Mouse (Mus musculus) MEL (cell line): Measurements from ENCODE around the gene Arl3.

Experiments used
- BHLHE40 ChIP-seq: IDR thresholded peaks from 2 replicates; pipeline ENCODE4 v1.6.1; 2012; ENCODE audit warnings: low read depth, mild to moderate bottlenecking, inconsistent platforms, low read length, improper control_type of control experiment, borderline replicate concordance
- CHD1 ChIP-seq: IDR thresholded peaks from 2 replicates; pipeline ENCODE4 v1.6.1; 2012; ENCODE audit warnings: low read depth, mild to moderate bottlenecking, inconsistent platforms, low read length, improper control_type of control experiment
- CTCF ChIP-seq, 3 experiments: IDR thresholded peaks in 2 of 3; conservative IDR thresholded peaks in 1 of 3; 2 replicates each; pipeline ENCODE4 v1.5.1; 2011 to 2012; ENCODE audit warnings: low read length in 3 of 3, low read depth in 2 of 3, mild to moderate bottlenecking in 2 of 3, improper control_type of control experiment in 1 of 3, inconsistent platforms in 1 of 3, mixed read lengths in 1 of 3, moderate library complexity in 1 of 3; ENCODE audit not compliant: control insufficient read depth in 1 of 3, insufficient read depth in 1 of 3, poor library complexity in 1 of 3, severe bottlenecking in 1 of 3
- JUND ChIP-seq: IDR thresholded peaks from 2 replicates; pipeline ENCODE4 v1.6.1; 2011; ENCODE audit warnings: low read depth, mild to moderate bottlenecking, improper control_type of control experiment, low read length
- MEF2A ChIP-seq: IDR thresholded peaks from 2 replicates; pipeline ENCODE4 v1.6.1; 2014; ENCODE audit warnings: low read depth, mild to moderate bottlenecking, inconsistent platforms, low read length, improper control_type of control experiment; ENCODE audit not compliant: poor library complexity, insufficient replicate concordance, severe bottlenecking; ENCODE audit errors: extremely low read depth
- POLR2A ChIP-seq, 2 experiments: IDR thresholded peaks; 2 replicates each; pipeline ENCODE4 v1.6.1; 2011 to 2012; ENCODE audit warnings: low read length in 2 of 2, mild to moderate bottlenecking in 2 of 2, control low read depth in 1 of 2, improper control_type of control experiment in 1 of 2, low read depth in 1 of 2, moderate library complexity in 1 of 2; ENCODE audit not compliant: control insufficient read depth in 1 of 2, insufficient read depth in 1 of 2, poor library complexity in 1 of 2
- TAL1 ChIP-seq: IDR thresholded peaks from 2 replicates; pipeline ENCODE4 v1.6.1; 2012; ENCODE audit warnings: mild to moderate bottlenecking, inconsistent platforms, low read length, moderate library complexity, mixed read lengths

DNA sequence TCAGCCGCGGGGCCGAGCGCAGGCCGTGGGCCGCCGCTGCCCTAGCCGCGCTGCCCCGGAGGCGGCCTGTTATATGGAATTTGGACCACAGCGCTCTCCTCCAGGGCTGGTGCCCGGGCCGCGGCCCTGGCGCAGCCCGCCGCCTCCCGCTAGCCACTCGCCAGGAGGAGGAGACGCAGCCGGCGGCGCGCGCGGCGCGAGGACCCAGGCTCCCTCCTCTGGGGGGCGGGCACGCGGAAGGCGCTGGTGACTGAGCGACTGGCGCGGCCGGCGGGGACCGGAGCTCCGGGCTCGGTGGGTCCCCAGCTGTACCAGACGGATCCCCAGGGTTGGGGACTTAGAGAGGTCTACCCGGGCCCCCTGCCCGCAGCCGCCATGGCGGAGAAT is 70.9 kb downstream of the Arl3 start:
- 0 out of 4 replicates have a peak, but pooled peaks of 1 of the 2 experiments have one; percentile 6 for TF ChIP-seq POLR2A (IDR thresholded peaks at IDR 0.05; ENCODE audit: control insufficient read depth in 1 of 2, insufficient read depth in 1 of 2, low read depth in 1 of 2, low read length in 2 of 2, poor library complexity in 1 of 2)
- TF ChIP-seq CTCF (IDR thresholded peaks at IDR 0.05 in 2 of 3, conservative IDR thresholded peaks at IDR 0.05 in 1 of 3; ENCODE audit: control insufficient read depth in 1 of 3, insufficient read depth in 1 of 3, low read depth in 2 of 3, low read length in 3 of 3, poor library complexity in 1 of 3, severe bottlenecking in 1 of 3), result 0 out of 6 replicates have a peak, but pooled peaks of 1 of the 3 experiments have one; percentile 22
- TF ChIP-seq MEF2A, result no peak
- TF ChIP-seq BHLHE40, result no peak
- no peak for TF ChIP-seq JUND
- TF ChIP-seq CHD1, result no peak
- TF ChIP-seq TAL1, result no peak
